Mouse (Mus musculus) forebrain, postnatal 0 days (tissue): Measurements from ENCODE around the gene Sema3b. TPM values are rescaled to one million over a fixed set of nuclear protein-coding genes. Genes with fewer than 3 reads are reported as not detected.

Experiments used
- ATAC-seq: fragments of 200-750 bp; cut with Nextera tagmentation; 2 replicates; pipeline ENCODE4 v1.8.0; 2017; ENCODE audit warnings: mild to moderate bottlenecking, moderate library complexity
- DNase-seq: peaks from one replicate; pipeline ENCODE4 v3.0.0-alpha.2; 2015
- H3K27ac ChIP-seq: fragments of 300-500 bp; sonication (generic); 2 replicates; pipeline ENCODE4 v1.5.1; 2014; ENCODE audit warnings: low read depth, mild to moderate bottlenecking, antibody characterized with exemption, low read length, moderate library complexity, mixed read lengths
- H3K27me3 ChIP-seq: fragments of 300-500 bp; sonication (generic); 2 replicates; pipeline ENCODE4 v1.6.1; 2014; ENCODE audit warnings: mild to moderate bottlenecking, low read length, mixed read lengths; ENCODE audit not compliant: insufficient read depth
- H3K36me3 ChIP-seq: fragments of 300-500 bp; sonication (generic); 2 replicates; pipeline ENCODE4 v1.6.1; 2014; ENCODE audit warnings: mild to moderate bottlenecking, moderate library complexity; ENCODE audit not compliant: insufficient read depth
- H3K4me1 ChIP-seq: fragments of 300-500 bp; sonication (generic); 2 replicates; pipeline ENCODE4 v1.6.1; 2014; ENCODE audit warnings: antibody characterized with exemption; ENCODE audit not compliant: insufficient read depth
- H3K4me2 ChIP-seq: fragments of 300-500 bp; sonication (generic); 2 replicates; pipeline ENCODE4 v1.6.1; 2014; ENCODE audit warnings: low read depth, mild to moderate bottlenecking, moderate library complexity
- H3K4me3 ChIP-seq: fragments of 300-500 bp; sonication (generic); 2 replicates; pipeline ENCODE4 v1.5.1; 2014; ENCODE audit warnings: low read depth, low read length, mixed read lengths
- H3K9ac ChIP-seq: fragments of 300-500 bp; sonication (generic); 2 replicates; pipeline ENCODE4 v1.6.1; 2014; ENCODE audit warnings: mild to moderate bottlenecking
- H3K9me3 ChIP-seq: fragments of 300-500 bp; sonication (generic); 2 replicates; pipeline ENCODE4 v1.6.1; 2016; ENCODE audit warnings: low read length
- CTCF ChIP-seq: sonication (generic); IDR thresholded peaks from 2 replicates; pipeline ENCODE4 v1.5.1; 2016; ENCODE audit warnings: antibody characterized with exemption, control low read depth, low read depth
- WGBS: fragments of 180-500 bp; shearing (Covaris S2); extraction: QIAGEN DNeasy Blood & Tissue Kit; methylation state at CpG from one replicate; pipeline ENCODE4 v1.1.7; 2014; 5-methylcytosine and 5-hydroxymethylcytosine counted together
- polyA plus RNA-seq: library from polyadenylated mRNA; unstranded; fragments of >200 nt; fragmentation: Nextera tagmentation; extraction: Ambion mirVana; gene quantifications from 2 replicates; pipeline ENCODE4 v1.2.1, GENCODE M21; 2015
- total RNA-seq: library from RNA; depleted of rRNA; stranded (reverse); fragments of >200 nt; gene quantifications from 2 replicates; pipeline ENCODE4 v1.2.3, GENCODE M21; 2014; rRNA removed

Gene Sema3b
- total and polyA plus RNA-seq, 2 experiments from 2014 or later = 4.4 to 6.5 TPM

- H3K27me3 ChIP-seq = peaks cover 19% of the 10 kb centered on the region
- peaks cover 34% of the 10 kb centered on the region for H3K4me1 ChIP-seq
- H3K27ac ChIP-seq = no peak overlapping the region
- no peak for TF ChIP-seq CTCF
- 15% methylated on average over 8 of the region's 8 CpGs for WGBS
- peak overlapping the region; percentile 35 for H3K4me3 ChIP-seq
- no peaks in the 10 kb centered on the region for H3K9me3 ChIP-seq
- no peaks in the 10 kb centered on the region; the same call in 1 of the 2 replicates for H3K36me3 ChIP-seq
- DNase-seq = no peak
- no peak for ATAC-seq
- peak overlapping the region; percentile 44 for H3K9ac ChIP-seq
- peak overlapping the region; percentile 66 for H3K4me2 ChIP-seq
Measured at GRCm38 (mm10) chr9:107551890-107552355, 57.1 kb downstream of the Sema3b start.

- no peak for TF ChIP-seq CTCF
- Histone ChIP-seq H3K27me3 (peaks cover 19% of the 10 kb centered on the region), H3K4me1 (peaks cover 34% of the 10 kb centered on the region), H3K36me3 (no peaks in the 10 kb centered on the region), H3K27ac (no peak within 1 kb of the TSS), H3K9ac (peak within 1 kb of the TSS; percentile 44), H3K4me3 (peak within 1 kb of the TSS; percentile 35), H3K4me2 (peak within 1 kb of the TSS; percentile 66), H3K9me3 (no peaks in the 10 kb centered on the region)
- ATAC-seq (no peak), DNase-seq (peak; percentile 35)
- WGBS = 3% methylated on average over 63 of the region's 63 CpGs
Measured at GRCm38 (mm10) chr9:107551117-107551889, 57.7 kb downstream of the Sema3b start, which contains the start of gene Rassf1. Gene Rassf1, plus strand, starts transcription at chr9:107551555.

- no peak for TF ChIP-seq CTCF
- 40% methylated on average over 23 of the region's 23 CpGs for WGBS
- 0 out of 2 replicates have a peak overlapping the region, but pooled peaks have one; percentile 44 for H3K9ac ChIP-seq
Measured at GRCm38 (mm10) chr9:107550491-107551116, 58.4 kb downstream of the Sema3b start.

GRCm38 (mm10) chr9:107549297-107550074, 59.5 kb downstream of the Sema3b start:
- ATAC-seq = no peak
- Histone ChIP-seq H3K27me3 (peaks cover 19% of the 10 kb centered on the region), H3K4me1 (peaks cover 21% of the 10 kb centered on the region; the same call in 1 of the 2 replicates), H3K4me2 (no peak overlapping the region), H3K4me3 (no peak overlapping the region), H3K36me3 (peaks cover 8% of the 10 kb centered on the region), H3K9ac (no peak overlapping the region), H3K27ac (no peak overlapping the region), H3K9me3 (no peaks in the 10 kb centered on the region)
- 87% methylated on average over 20 of the region's 20 CpGs for WGBS
- DNase-seq = no peak
- no peak for TF ChIP-seq CTCF

More at GRCm38 (mm10) chr9:107550491-107551116, 58.4 kb downstream of the Sema3b start:
- ATAC-seq (no peak), DNase-seq (no peak)
- peaks cover 27% of the 10 kb centered on the region for H3K4me1 ChIP-seq
- no peaks in the 10 kb centered on the region for H3K36me3 ChIP-seq
- H3K27ac ChIP-seq = no peak overlapping the region
- no peaks in the 10 kb centered on the region for H3K9me3 ChIP-seq
- peak overlapping the region; percentile 66 for H3K4me2 ChIP-seq
- peaks cover 19% of the 10 kb centered on the region for H3K27me3 ChIP-seq
- H3K4me3 ChIP-seq = no peak overlapping the region

GRCm38 (mm10) chr9:107548820-107549219, 60.2 kb downstream of the Sema3b start:
- Histone ChIP-seq H3K36me3 (peaks cover 14% of the 10 kb centered on the region), H3K4me2 (no peak overlapping the region), H3K4me1 (peaks cover 20% of the 10 kb centered on the region; the same call in 1 of the 2 replicates), H3K27ac (no peak overlapping the region), H3K27me3 (peaks cover 19% of the 10 kb centered on the region), H3K9me3 (no peaks in the 10 kb centered on the region), H3K9ac (no peak overlapping the region), H3K4me3 (no peak overlapping the region)
- no peak for DNase-seq
- no peak for TF ChIP-seq CTCF
- no peak for ATAC-seq
- 91% methylated on average over 10 of the region's 10 CpGs for WGBS

- Histone ChIP-seq H3K4me3 (no peak overlapping the region), H3K36me3 (peaks cover 14% of the 10 kb centered on the region), H3K4me1 (peaks cover 15% of the 10 kb centered on the region; the same call in 1 of the 2 replicates), H3K27me3 (peaks cover 19% of the 10 kb centered on the region), H3K9ac (no peak overlapping the region), H3K9me3 (no peaks in the 10 kb centered on the region), H3K27ac (no peak overlapping the region), H3K4me2 (no peak overlapping the region)
- WGBS = 78% methylated on average over 5 of the region's 5 CpGs
- ATAC-seq (no peak), DNase-seq (no peak)
- TF ChIP-seq CTCF = no peak
Measured at GRCm38 (mm10) chr9:107547957-107548356, 61.1 kb downstream of the Sema3b start.

Other genes starting within 250 kb of the Sema3b start
- gene Cacna2d2, start 209.6 kb downstream of the Sema3b start, total RNA-seq = 29.7 and 49.5 TPM in 2 replicates
- gene Cacna2d2, start 209.6 kb downstream of the Sema3b start, polyA plus RNA-seq = 3.0 and 5.0 TPM in 2 replicates
- 44.3 and 51.4 TPM in 2 replicates for gene Tmem115, start 75.3 kb downstream of the Sema3b start, total RNA-seq
- 49.7 and 50.4 TPM in 2 replicates for gene Tmem115, start 75.3 kb downstream of the Sema3b start, polyA plus RNA-seq
- gene Cyb561d2, start 67.0 kb downstream of the Sema3b start, total RNA-seq = 36.0 and 42.7 TPM in 2 replicates
- gene Cyb561d2, start 67.0 kb downstream of the Sema3b start, polyA plus RNA-seq = 47.0 and 48.3 TPM in 2 replicates
- 59.9 and 73.3 TPM in 2 replicates for gene Nprl2, start 67.0 kb downstream of the Sema3b start, total RNA-seq
- 65.9 and 70.4 TPM in 2 replicates for gene Nprl2, start 67.0 kb downstream of the Sema3b start, polyA plus RNA-seq
- gene Zmynd10, start 61.9 kb downstream of the Sema3b start, total RNA-seq = 6.4 and 11.6 TPM in 2 replicates
- 5.9 and 7.0 TPM in 2 replicates for gene Zmynd10, start 61.9 kb downstream of the Sema3b start, polyA plus RNA-seq
- gene Rassf1, start 57.7 kb downstream of the Sema3b start, total RNA-seq = 21.7 and 25.2 TPM in 2 replicates
- gene Rassf1, start 57.7 kb downstream of the Sema3b start, polyA plus RNA-seq = 26.6 and 33.3 TPM in 2 replicates
- 109 and 118 TPM in 2 replicates for gene Tusc2, start 46.0 kb downstream of the Sema3b start, total RNA-seq
- 128 and 129 TPM in 2 replicates for gene Tusc2, start 46.0 kb downstream of the Sema3b start, polyA plus RNA-seq
- 48.5 and 51.5 TPM in 2 replicates for gene Hyal2, start 41.3 kb downstream of the Sema3b start, total RNA-seq
- 42.2 and 43.1 TPM in 2 replicates for gene Hyal2, start 41.3 kb downstream of the Sema3b start, polyA plus RNA-seq
- 3.5 and 3.9 TPM in 2 replicates for gene Hyal1, start 32.3 kb downstream of the Sema3b start, total RNA-seq
- gene Hyal1, start 32.3 kb downstream of the Sema3b start, polyA plus RNA-seq = 1.9 and 2.0 TPM in 2 replicates
- gene Naa80, start 30.3 kb downstream of the Sema3b start, total RNA-seq = 15.8 and 27.0 TPM in 2 replicates
- gene Naa80, start 30.3 kb downstream of the Sema3b start, polyA plus RNA-seq = 18.8 and 21.3 TPM in 2 replicates
- 1.00 and 2.9 TPM in 2 replicates for gene Hyal3, start 28.4 kb downstream of the Sema3b start, total RNA-seq
- gene Hyal3, start 28.4 kb downstream of the Sema3b start, polyA plus RNA-seq = 1.3 and 1.5 TPM in 2 replicates
- 11.7 and 13.8 TPM in 2 replicates for gene Ifrd2, start 21.6 kb downstream of the Sema3b start, total RNA-seq
- 6.2 and 7.4 TPM in 2 replicates for gene Ifrd2, start 21.6 kb downstream of the Sema3b start, polyA plus RNA-seq
- 200 and 223 TPM in 2 replicates for gene Gnai2, start 26.1 kb upstream of the Sema3b start, total RNA-seq
- gene Gnai2, start 26.1 kb upstream of the Sema3b start, polyA plus RNA-seq = 267 and 287 TPM in 2 replicates
- 43.5 and 60.9 TPM in 2 replicates for gene Slc38a3, start 60.3 kb upstream of the Sema3b start, total RNA-seq
- gene Slc38a3, start 60.3 kb upstream of the Sema3b start, polyA plus RNA-seq = 38.7 and 39.8 TPM in 2 replicates
- 0.24 TPM in 1 of 2 replicates, not detected in the other for gene Gnat1, start 70.5 kb upstream of the Sema3b start, total RNA-seq
- 0.73 and 1.8 TPM in 2 replicates for gene Gnat1, start 70.5 kb upstream of the Sema3b start, polyA plus RNA-seq
- 56.6 and 61.4 TPM in 2 replicates for gene Sema3f, start 101.2 kb upstream of the Sema3b start, total RNA-seq
- 7.1 and 7.8 TPM in 2 replicates for gene Sema3f, start 101.2 kb upstream of the Sema3b start, polyA plus RNA-seq
- gene Rbm5, start 161.8 kb upstream of the Sema3b start, total RNA-seq = 173 and 208 TPM in 2 replicates
- gene Rbm5, start 161.8 kb upstream of the Sema3b start, polyA plus RNA-seq = 111 and 152 TPM in 2 replicates